Mouse (Mus musculus) granulocyte monocyte progenitor cell, adult 5-6 weeks (primary cell): ENCODE data around the gene Ydjc. TPM values are rescaled to one million over a fixed set of nuclear protein-coding genes. Genes with fewer than 3 reads are reported as not detected.

ENCODE experiments used
- ATAC-seq: replicated peaks from 2 replicates; pipeline ENCODE4 v1.8.0; 2016; ENCODE audit warnings: mild to moderate bottlenecking, moderate TSS enrichment, inconsistent platforms; ENCODE audit not compliant: poor library complexity, severe bottlenecking
- total RNA-seq, 2 experiments: library from RNA; stranded (forward) in 1 of 2; stranded (reverse) in 1 of 2; fragments of 200-712, 200-1000 nt in 1 of 2; fragments of >200 nt in 1 of 2; fragmentation: Nextera tagmentation in 1 of 2; gene quantifications; 2 replicates each; pipeline ENCODE4 v1.2.3; 2014 to 2017

Ydjc gene
- total RNA-seq, 2 experiments from 2014 or later, result 19.4 to 41.3 TPM

DNA sequence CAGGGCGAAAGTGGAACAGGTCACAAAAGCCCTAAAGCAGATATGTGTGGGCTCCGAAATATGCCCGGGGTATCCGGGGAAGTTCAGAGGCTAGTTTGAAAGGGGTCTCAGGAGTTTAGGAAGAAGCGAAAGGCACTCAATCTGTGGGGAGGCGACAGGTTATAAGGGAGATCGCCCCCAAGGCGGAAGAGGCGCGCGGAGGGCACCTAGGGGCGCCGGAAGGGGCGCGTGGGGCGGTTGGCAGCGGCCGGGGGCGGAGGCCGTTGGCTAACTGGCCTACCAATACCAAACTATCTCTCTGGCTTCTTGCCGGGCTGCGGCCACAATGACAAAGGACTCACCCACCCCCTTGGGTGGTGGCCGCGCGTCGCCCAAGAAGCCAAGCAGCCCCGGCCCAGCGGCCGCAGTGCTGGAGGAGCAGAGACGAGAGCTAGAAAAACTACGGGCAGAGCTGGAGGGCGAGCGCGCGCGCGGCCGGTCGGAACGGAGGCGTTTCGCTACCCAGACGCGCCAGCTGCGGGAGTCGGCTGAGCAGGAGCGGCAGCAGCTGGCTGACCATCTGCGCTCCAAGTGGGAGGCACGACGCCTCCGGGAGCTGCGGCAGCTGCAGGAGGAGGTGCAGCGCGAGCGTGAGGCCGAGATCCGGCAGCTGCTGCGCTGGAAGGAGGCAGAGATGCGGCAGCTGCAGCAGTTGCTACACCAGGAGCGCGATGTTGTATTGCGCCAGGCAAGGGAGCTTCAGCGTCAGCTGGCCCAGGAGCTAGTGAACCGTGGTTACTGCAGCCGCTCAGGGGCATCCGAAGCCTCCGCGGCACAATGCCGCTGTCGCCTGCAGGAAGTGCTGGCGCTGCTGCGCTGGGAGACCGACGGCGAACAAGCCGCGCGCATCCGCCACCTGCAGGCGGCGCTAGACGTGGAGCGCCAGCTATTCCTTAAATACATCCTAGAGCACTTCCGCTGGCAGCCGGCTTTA lies 64.3 kb downstream of the Ydjc start, which contains the start of gene Rimbp3:
Rimbp3 (plus strand) TSS at position 215 of the 973 bp plus-strand sequence.
- ATAC-seq, result peak; percentile 71

DNA sequence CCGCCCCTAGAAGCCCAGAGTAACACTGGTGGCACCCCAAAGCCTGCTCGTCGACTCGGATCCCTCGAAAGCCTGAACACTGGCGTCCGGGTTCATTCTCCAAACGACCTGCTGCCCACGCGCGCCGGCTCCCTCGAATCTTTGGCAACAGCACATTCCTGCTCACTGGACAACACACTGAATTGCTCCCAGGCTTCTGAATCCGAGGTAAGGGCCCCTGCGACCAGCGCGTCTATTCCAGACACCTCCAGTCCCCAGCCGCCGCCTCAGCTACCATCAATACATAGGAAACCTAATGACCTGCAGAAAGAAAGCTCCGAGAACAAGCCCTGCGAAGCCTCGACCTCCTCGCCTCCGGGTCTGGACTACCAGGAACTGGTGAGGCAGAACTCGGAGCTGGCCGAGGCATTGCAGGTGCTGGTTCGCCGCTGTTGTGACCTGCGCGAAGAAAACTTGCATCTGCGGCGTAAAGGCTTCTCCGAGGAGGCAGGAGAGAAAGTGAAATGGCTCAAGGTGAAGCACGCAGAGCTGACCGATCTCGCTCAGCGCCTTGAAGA lies 65.1 kb downstream of the Ydjc start:
- no peak for ATAC-seq

Other genes with a start within 250 kb of the Ydjc start
- 37.5 and 40.1 TPM in 2 replicates for gene Ppm1f, start 248.2 kb upstream of the Ydjc start, total RNA-seq (2014; fragmentation: Nextera tagmentation)
- gene Ppm1f, start 248.2 kb upstream of the Ydjc start, total RNA-seq (2017), result 50.9 and 52.1 TPM in 2 replicates
- gene Mapk1, start 161.2 kb upstream of the Ydjc start, total RNA-seq (2014; fragmentation: Nextera tagmentation), result 119 and 120 TPM in 2 replicates
- 129 and 130 TPM in 2 replicates for gene Mapk1, start 161.2 kb upstream of the Ydjc start, total RNA-seq (2017)
- gene Ypel1, start 74.9 kb upstream of the Ydjc start, total RNA-seq (2014; fragmentation: Nextera tagmentation), result 5.8 TPM in 1 of 2 replicates, not detected in the other
- gene Ypel1, start 74.9 kb upstream of the Ydjc start, total RNA-seq (2017), result 1.4 and 2.8 TPM in 2 replicates
- gene Ppil2, start 33.4 kb upstream of the Ydjc start, total RNA-seq (2014; fragmentation: Nextera tagmentation), result 71.2 and 96.8 TPM in 2 replicates
- gene Ppil2, start 33.4 kb upstream of the Ydjc start, total RNA-seq (2017), result 92.8 and 93.5 TPM in 2 replicates
- 48.7 and 50.1 TPM in 2 replicates for gene 2610318N02Rik, start 19.5 kb upstream of the Ydjc start, total RNA-seq (2014; fragmentation: Nextera tagmentation)
- 15.0 and 23.5 TPM in 2 replicates for gene 2610318N02Rik, start 19.5 kb upstream of the Ydjc start, total RNA-seq (2017)
- 163 and 168 TPM in 2 replicates for gene Sdf2l1, start 12.2 kb upstream of the Ydjc start, total RNA-seq (2014; fragmentation: Nextera tagmentation)
- 202 and 226 TPM in 2 replicates for gene Sdf2l1, start 12.2 kb upstream of the Ydjc start, total RNA-seq (2017)
- gene Ccdc116, start 2.6 kb downstream of the Ydjc start, total RNA-seq (2014; fragmentation: Nextera tagmentation), result 3.7 and 7.8 TPM in 2 replicates
- 1.0 and 3.0 TPM in 2 replicates for gene Ccdc116, start 2.6 kb downstream of the Ydjc start, total RNA-seq (2017)
- 213 and 244 TPM in 2 replicates for gene Ube2l3, start 58.0 kb downstream of the Ydjc start, total RNA-seq (2014; fragmentation: Nextera tagmentation)
- 110 and 124 TPM in 2 replicates for gene Ube2l3, start 58.0 kb downstream of the Ydjc start, total RNA-seq (2017)
- gene Rimbp3, start 64.0 kb downstream of the Ydjc start, total RNA-seq (2014; fragmentation: Nextera tagmentation), result 0.92 and 1.6 TPM in 2 replicates
- 0.34 and 0.88 TPM in 2 replicates for gene Rimbp3, start 64.0 kb downstream of the Ydjc start, total RNA-seq (2017)
- 2.3 and 5.0 TPM in 2 replicates for gene Hic2, start 89.0 kb downstream of the Ydjc start, total RNA-seq (2014; fragmentation: Nextera tagmentation)
- 2.0 and 2.4 TPM in 2 replicates for gene Hic2, start 89.0 kb downstream of the Ydjc start, total RNA-seq (2017)
- gene Tmem191c, start 131.5 kb downstream of the Ydjc start, total RNA-seq (2014; fragmentation: Nextera tagmentation), result 9.2 and 10.0 TPM in 2 replicates
- 5.4 and 5.6 TPM in 2 replicates for gene Tmem191c, start 131.5 kb downstream of the Ydjc start, total RNA-seq (2017)
- gene Serpind1, start 186.8 kb downstream of the Ydjc start, total RNA-seq (2014; fragmentation: Nextera tagmentation), result not detected in 2 replicates
- not detected in 2 replicates for gene Serpind1, start 186.8 kb downstream of the Ydjc start, total RNA-seq (2017)